Mouse (Mus musculus): ENCODE results near the gene Tspyl4. TPM values are rescaled to one million over a fixed set of nuclear protein-coding genes. Genes with fewer than 3 reads are reported as not detected.

The Tspyl4 gene
- total RNA-seq, 2 experiments from 2014 or later, result 17.2 to 19.0 TPM

GRCm38 (mm10) chr10:34317217-34317606, 20.0 kb downstream of the Tspyl4 start:
- DNase-seq (ENCODE audit: low spot score in 2 of 2), result no peak

GRCm38 (mm10) chr10:34320809-34321208, 23.6 kb downstream of the Tspyl4 start:
- DNase-seq (ENCODE audit: low spot score in 2 of 2), result no peak

DNA sequence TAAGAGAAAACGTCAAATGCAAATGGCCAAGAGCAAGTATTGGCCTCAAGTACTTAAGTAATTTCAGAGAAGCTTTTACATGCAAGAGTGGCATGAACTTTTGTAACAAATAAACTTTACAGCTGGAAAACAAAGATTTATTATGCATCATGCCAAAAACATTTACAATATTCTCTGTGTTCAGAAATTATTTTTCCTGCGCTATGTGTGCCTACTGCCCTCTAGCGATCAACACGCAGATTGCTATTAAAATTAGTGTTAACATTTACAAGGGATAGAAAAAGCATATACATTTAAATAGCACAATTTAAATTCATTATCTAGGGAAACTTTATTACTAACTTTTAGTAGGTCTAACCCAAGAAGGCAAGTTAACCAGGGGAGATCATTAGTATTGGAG, 29.5 kb downstream of the Tspyl4 start:
- no peak for DNase-seq (ENCODE audit: low spot score in 2 of 2)

GRCm38 (mm10) chr10:34327144-34327543, 29.9 kb downstream of the Tspyl4 start:
- no peak for DNase-seq (ENCODE audit: low spot score in 2 of 2)

DNA sequence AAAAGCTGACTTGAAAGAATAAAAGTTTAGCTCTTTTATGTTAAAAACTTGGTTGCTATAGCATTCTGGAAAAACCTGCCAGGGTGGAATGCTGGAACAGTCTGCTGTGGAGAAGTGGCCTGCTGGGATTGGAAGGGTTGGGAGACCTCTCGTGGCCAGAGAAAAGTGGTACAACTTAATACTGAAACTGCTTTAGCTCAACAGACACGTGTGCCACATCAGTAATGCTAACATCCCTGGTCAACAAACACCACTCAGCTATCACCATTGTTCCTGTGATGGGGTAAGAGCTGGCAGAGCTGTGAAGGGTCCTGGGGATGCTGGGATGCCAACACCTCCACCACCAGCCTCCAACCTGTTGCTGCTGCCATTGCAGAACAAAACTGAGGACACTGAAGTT, 31.1 kb downstream of the Tspyl4 start:
- peak; percentile 10 to 29 for DNase-seq (ENCODE audit: low spot score in 2 of 2)

GRCm38 (mm10) chr10:34341014-34341413, 43.8 kb downstream of the Tspyl4 start:
- DNase-seq (ENCODE audit: low spot score in 2 of 2), result no peak

- no peak for DNase-seq (ENCODE audit: low spot score in 2 of 2)
Measured at GRCm38 (mm10) chr10:34341886-34342285, 44.6 kb downstream of the Tspyl4 start.

Other genes with a start within 250 kb of the Tspyl4 start
- gene Calhm5, start 200.9 kb upstream of the Tspyl4 start, total RNA-seq (2021), result under 1 TPM; 0.32 to 0.33 TPM
- gene Calhm6, start 169.5 kb upstream of the Tspyl4 start, total RNA-seq (2021), result under 1 TPM; 0.45 to 0.56 TPM
- 1 to 10 TPM; 8.6 to 9.8 TPM for gene Dse, start 89.7 kb upstream of the Tspyl4 start, total RNA-seq (2021)
- gene Tspyl1, start 15.3 kb upstream of the Tspyl4 start, total RNA-seq (2021), result 10 to 100 TPM; 60.8 to 65.3 TPM
- under 1 TPM in 1 of 2 experiments, not detected in 1; 0.26 TPM for gene Col10a1, start 92.5 kb downstream of the Tspyl4 start, total RNA-seq (2021)
- gene Nt5dc1, start 121.1 kb downstream of the Tspyl4 start, total RNA-seq (2021), result 10 to 100 TPM; 14.7 to 18.2 TPM
- gene Frk, start 186.0 kb downstream of the Tspyl4 start, total RNA-seq (2021), result 1 to 10 TPM; 4.7 to 7.1 TPM

All from adrenal gland, adult 18-20 months (tissue).